Mouse (Mus musculus) heart, embryonic 14.5 days (tissue): ENCODE results near the gene Smagp. TPM values are rescaled to one million over a fixed set of nuclear protein-coding genes. Genes with fewer than 3 reads are reported as not detected.
A peak's percentile ranks its signal among the peaks of the same experiment; 100 is the strongest.

Experiments
- ATAC-seq: fragments of 200-750 bp; cut with Nextera tagmentation; 2 replicates; pipeline ENCODE4 v1.8.0; 2017; ENCODE audit warnings: low read depth, moderate TSS enrichment; ENCODE audit not compliant: insufficient number of reproducible peaks, insufficient read depth, low FRiP score
- H3K27ac ChIP-seq, 2 experiments: fragments of 200-500 bp in 1 of 2; fragments of 300-500 bp in 1 of 2; sonication (generic) in 1 of 2; replicated peaks in 1 of 2; 2 replicates each; pipeline ENCODE4 v1.5.1; 2012 to 2014; ENCODE audit warnings: low read depth in 2 of 2, low read length in 2 of 2, control low read depth in 1 of 2, mild to moderate bottlenecking in 1 of 2, mixed read lengths in 1 of 2; ENCODE audit not compliant: control insufficient read depth in 1 of 2, insufficient read depth in 1 of 2
- H3K27me3 ChIP-seq: fragments of 300-500 bp; sonication (generic); 2 replicates; pipeline ENCODE4 v1.6.1; 2014; ENCODE audit warnings: mild to moderate bottlenecking, low read length, control low read depth; ENCODE audit not compliant: control insufficient read depth, insufficient read depth
- H3K36me3 ChIP-seq: fragments of 300-500 bp; sonication (generic); 2 replicates; pipeline ENCODE4 v1.6.1; 2014; ENCODE audit warnings: mild to moderate bottlenecking, control low read depth, low read length, mixed read lengths; ENCODE audit not compliant: control insufficient read depth, insufficient read depth
- H3K4me1 ChIP-seq, 2 experiments: fragments of 200-500 bp in 1 of 2; fragments of 300-500 bp in 1 of 2; sonication (generic) in 1 of 2; 2 replicates each; pipeline ENCODE4 v1.6.1; 2012 to 2014; ENCODE audit warnings: low read length in 2 of 2, control low read depth in 1 of 2, mixed read lengths in 1 of 2; ENCODE audit not compliant: control insufficient read depth in 2 of 2, insufficient read depth in 2 of 2
- H3K4me2 ChIP-seq: fragments of 300-500 bp; sonication (generic); 2 replicates; pipeline ENCODE4 v1.6.1; 2014; ENCODE audit warnings: mild to moderate bottlenecking, low read length
- H3K4me3 ChIP-seq, 2 experiments: fragments of 200-500 bp in 1 of 2; fragments of 300-500 bp in 1 of 2; sonication (generic) in 1 of 2; 2 replicates each; pipeline ENCODE4 v1.5.1; 2012 to 2014; ENCODE audit warnings: low read length in 2 of 2, mild to moderate bottlenecking in 2 of 2, control low read depth in 1 of 2, low read depth in 1 of 2, moderate library complexity in 1 of 2; ENCODE audit not compliant: control insufficient read depth in 1 of 2, insufficient read depth in 1 of 2
- H3K9ac ChIP-seq: fragments of 300-500 bp; sonication (generic); 2 replicates; pipeline ENCODE4 v1.6.1; 2014; ENCODE audit warnings: mild to moderate bottlenecking, low read length
- H3K9me3 ChIP-seq: fragments of 300-500 bp; sonication (generic); 2 replicates; pipeline ENCODE4 v1.6.1; 2016; ENCODE audit warnings: low read length, control low read depth; ENCODE audit not compliant: control insufficient read depth
- WGBS: fragments of 180-500 bp; shearing (Covaris S2); extraction: QIAGEN DNeasy Blood & Tissue Kit; methylation state at CpG from one replicate; pipeline ENCODE4 v1.1.7; 2014; 5-methylcytosine and 5-hydroxymethylcytosine counted together
- polyA plus RNA-seq: library from polyadenylated mRNA; unstranded; fragments of >200 nt; fragmentation: Nextera tagmentation; extraction: Ambion mirVana; gene quantifications from 2 replicates; pipeline ENCODE4 v1.2.1, GENCODE M21; 2014

Gene Smagp
- polyA plus RNA-seq: 14.5 and 18.7 TPM in 2 replicates

GRCm38 (mm10) chr15:100636700-100637501 lies at the start of gene Smagp:
TSS of gene Smagp (minus strand) at chr15:100636940.
- H3K9ac ChIP-seq: peak within 1 kb of the TSS; percentile 75
- peaks cover 25% of the 10 kb centered on the region for H3K27me3 ChIP-seq
- H3K36me3 ChIP-seq: no peaks in the 10 kb centered on the region
- 0 out of 4 replicates have a peak within 1 kb of the TSS, but pooled peaks of 1 of the 2 experiments have one; percentile 16 for H3K27ac ChIP-seq
- H3K4me2 ChIP-seq: peak within 1 kb of the TSS; percentile 97
- under 1% methylated on average over 54 of the region's 77 CpGs for WGBS
- H3K9me3 ChIP-seq: no peaks in the 10 kb centered on the region
- H3K4me1 ChIP-seq: peaks cover 14 to 25% of the 10 kb centered on the region in 2 experiments
- H3K4me3 ChIP-seq: peak within 1 kb of the TSS; percentile 67
- ATAC-seq: no peak

- WGBS: 83% methylated on average over 6 of the region's 6 CpGs
- Histone ChIP-seq H3K9me3 (peaks cover 12% of the 10 kb centered on the region), H3K4me1 (peaks cover 8% of the 10 kb centered on the region in 2 experiments; a peak in 2 of 4 replicates), H3K36me3 (no peaks in the 10 kb centered on the region), H3K27ac (no peak overlapping the region), H3K4me2 (no peak overlapping the region), H3K9ac (no peak overlapping the region), H3K27me3 (no peaks in the 10 kb centered on the region), H3K4me3 (no peak overlapping the region)
- no peak for ATAC-seq
Observed at GRCm38 (mm10) chr15:100686434-100686833, 49.7 kb upstream of the Smagp start.

GRCm38 (mm10) chr15:100685849-100686248 lies 49.1 kb upstream of the Smagp start:
- Histone ChIP-seq H3K9me3 (peaks cover 10% of the 10 kb centered on the region), H3K27ac (no peak overlapping the region), H3K27me3 (no peaks in the 10 kb centered on the region), H3K4me1 (peaks cover 8% of the 10 kb centered on the region in 2 experiments; a peak in 2 of 4 replicates), H3K36me3 (no peaks in the 10 kb centered on the region), H3K4me3 (no peak overlapping the region), H3K9ac (no peak overlapping the region), H3K4me2 (no peak overlapping the region)
- ATAC-seq: no peak
- 72% methylated on average over 8 of the region's 8 CpGs for WGBS

GRCm38 (mm10) chr15:100685255-100685654 lies 48.5 kb upstream of the Smagp start:
- Histone ChIP-seq H3K9me3 (peaks cover 4% of the 10 kb centered on the region), H3K36me3 (no peaks in the 10 kb centered on the region), H3K4me2 (no peak overlapping the region), H3K9ac (no peak overlapping the region), H3K4me1 (peaks cover 8% of the 10 kb centered on the region in 2 experiments; a peak in 2 of 4 replicates), H3K4me3 (no peak overlapping the region), H3K27me3 (no peaks in the 10 kb centered on the region), H3K27ac (no peak overlapping the region)
- ATAC-seq: no peak
- 19% methylated on average over 13 of the region's 13 CpGs for WGBS

- WGBS: 40% methylated on average over 10 of the region's 10 CpGs
- H3K4me2 ChIP-seq: 0 out of 2 replicates have a peak overlapping the region, but pooled peaks have one; percentile 1
- no peak for ATAC-seq
- H3K36me3 ChIP-seq: no peaks in the 10 kb centered on the region
- no peak overlapping the region for H3K9ac ChIP-seq
- no peak overlapping the region for H3K4me3 ChIP-seq
- H3K9me3 ChIP-seq: no peaks in the 10 kb centered on the region
- H3K27ac ChIP-seq: no peak overlapping the region
- H3K4me1 ChIP-seq: peaks cover 8% of the 10 kb centered on the region in 2 experiments; a peak in 2 of 4 replicates
- H3K27me3 ChIP-seq: no peaks in the 10 kb centered on the region
Observed at GRCm38 (mm10) chr15:100684450-100684849, 47.7 kb upstream of the Smagp start.

GRCm38 (mm10) chr15:100683041-100683440 lies 46.3 kb upstream of the Smagp start:
- 50% methylated on average over 2 of the region's 2 CpGs for WGBS
- no peaks in the 10 kb centered on the region for H3K27me3 ChIP-seq
- no peak for ATAC-seq
- H3K4me3 ChIP-seq: no peak overlapping the region
- no peaks in the 10 kb centered on the region for H3K36me3 ChIP-seq
- H3K9ac ChIP-seq: no peak overlapping the region
- H3K4me2 ChIP-seq: no peak overlapping the region
- H3K27ac ChIP-seq: no peak overlapping the region
- H3K9me3 ChIP-seq: no peaks in the 10 kb centered on the region
- H3K4me1 ChIP-seq: peaks cover 8% of the 10 kb centered on the region in 2 experiments; a peak in 2 of 4 replicates

- Histone ChIP-seq H3K9me3 (no peaks in the 10 kb centered on the region), H3K4me2 (no peak overlapping the region), H3K9ac (no peak overlapping the region), H3K27me3 (no peaks in the 10 kb centered on the region), H3K4me1 (peaks cover under 1 to 3% of the 10 kb centered on the region in 2 experiments; a peak in 2 of 4 replicates), H3K36me3 (no peaks in the 10 kb centered on the region), H3K4me3 (no peak overlapping the region), H3K27ac (no peak overlapping the region)
- ATAC-seq: no peak
- WGBS: 59% methylated on average over 7 of the region's 7 CpGs
Observed at GRCm38 (mm10) chr15:100681770-100682169, 45.0 kb upstream of the Smagp start.
